Mouse (Mus musculus): ENCODE measurements at regions not wholly inside any gene's neighbourhood (a gene's known extent, or its start where the extent isn't known, plus 50 kb on each side); places are given as distances from the start of the nearest gene placed in this dataset.

DNA sequence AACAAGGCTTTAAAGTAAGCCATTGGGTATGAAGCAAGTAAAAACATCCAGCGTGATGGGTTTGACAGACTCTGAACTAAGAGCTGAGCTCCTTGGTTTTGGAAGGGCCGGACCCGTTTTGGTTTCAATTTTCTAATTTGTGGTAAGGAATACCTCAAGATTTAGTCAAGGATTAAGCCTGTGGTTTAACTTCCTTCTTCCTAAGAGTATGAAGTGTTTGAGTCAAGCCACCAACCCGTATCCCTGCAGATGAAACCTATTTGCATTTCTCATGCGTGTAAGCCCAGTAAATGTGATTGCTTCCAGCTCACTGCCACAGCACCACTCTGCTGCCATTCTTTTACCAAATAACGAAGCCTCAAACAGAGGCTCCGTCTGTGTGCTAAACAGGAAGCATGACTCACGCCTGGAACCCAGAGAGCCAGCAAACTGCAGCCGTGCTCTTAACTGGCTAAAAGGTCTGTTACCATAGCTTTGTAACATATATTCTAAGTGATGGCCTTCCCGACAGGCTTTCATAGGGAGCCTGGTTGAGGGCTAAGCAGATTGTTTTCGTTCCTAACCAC lies 149.7 kb downstream of the Etv1 start:
- DNase-seq = peak; percentile 19

DNA sequence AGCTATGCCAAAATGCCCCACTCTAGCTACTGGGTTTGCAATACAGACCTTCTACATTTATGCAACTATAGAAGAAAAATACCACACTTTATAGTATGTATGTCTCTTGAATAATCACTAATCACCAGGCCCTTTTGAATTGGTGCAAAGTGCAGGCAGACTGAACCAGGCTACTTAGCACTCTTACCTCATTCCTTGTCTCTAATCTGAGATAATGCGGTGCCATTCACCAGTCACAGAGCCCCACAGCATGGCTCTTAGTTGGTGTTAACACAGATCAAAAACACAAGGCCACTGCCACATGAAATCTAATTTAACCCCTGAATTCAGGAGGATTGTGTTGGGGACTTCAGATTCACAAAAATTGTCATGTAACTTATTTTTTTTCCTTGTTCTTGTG lies 150.5 kb downstream of the Etv1 start:
- DNase-seq = no peak

DNA sequence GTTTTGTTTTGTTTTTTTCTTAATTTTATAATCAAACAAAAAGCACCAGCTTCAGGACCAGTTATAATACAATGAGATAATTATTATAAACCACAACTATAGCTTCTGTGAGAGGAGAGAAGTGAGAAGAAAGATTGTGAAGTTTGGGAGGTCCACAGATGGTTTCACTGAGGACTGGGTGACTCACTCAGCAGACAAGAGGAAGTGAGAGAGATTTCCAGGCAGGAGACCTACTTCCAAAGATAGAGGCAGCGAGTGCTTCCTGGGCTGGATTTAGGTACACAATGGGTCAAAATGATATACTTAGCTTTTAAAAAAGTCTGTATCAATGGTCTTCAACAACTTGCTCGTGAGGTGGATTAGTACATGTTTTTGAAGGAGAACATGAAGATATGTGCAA lies 152.6 kb downstream of the Etv1 start:
- DNase-seq = no peak

DNA sequence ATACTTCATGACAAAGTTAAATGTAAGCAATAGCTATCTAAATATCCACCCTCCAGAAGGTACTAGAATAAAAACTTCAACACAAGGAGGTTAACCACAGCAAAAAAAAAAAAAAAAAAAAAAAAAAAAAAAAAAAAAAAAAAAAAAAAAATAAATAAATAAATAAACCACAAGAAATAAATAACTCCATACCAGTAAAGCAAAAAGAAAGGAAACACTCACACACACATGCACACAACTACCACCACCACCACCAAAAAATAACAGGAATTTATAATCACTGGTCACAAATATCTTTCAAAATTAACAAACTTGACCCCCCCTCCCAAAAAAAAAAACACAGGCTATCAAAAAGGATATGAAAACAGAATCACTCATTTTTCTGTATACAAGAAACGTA lies 180.4 kb downstream of the Etv1 start:
- DNase-seq = no peak

DNA sequence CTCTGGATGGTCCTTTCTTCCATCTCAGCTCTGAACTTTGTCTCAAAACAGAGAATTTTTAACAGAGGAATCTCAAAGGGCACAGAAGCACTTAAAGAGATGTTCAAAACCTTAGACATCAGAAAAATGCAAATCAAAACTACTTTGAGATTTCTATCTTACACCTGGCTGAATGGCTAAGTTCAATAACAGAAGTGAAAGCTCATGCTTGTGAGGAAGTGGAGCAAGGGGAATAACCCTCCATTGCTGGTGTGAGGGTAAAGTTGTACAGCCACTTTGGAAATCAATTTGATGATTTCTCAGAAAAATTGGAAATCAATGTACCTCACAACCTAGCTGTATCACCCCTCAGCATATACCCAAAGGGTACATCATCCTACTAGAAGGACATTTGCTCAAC lies 183.1 kb downstream of the Etv1 start:
- no peak for DNase-seq

DNA sequence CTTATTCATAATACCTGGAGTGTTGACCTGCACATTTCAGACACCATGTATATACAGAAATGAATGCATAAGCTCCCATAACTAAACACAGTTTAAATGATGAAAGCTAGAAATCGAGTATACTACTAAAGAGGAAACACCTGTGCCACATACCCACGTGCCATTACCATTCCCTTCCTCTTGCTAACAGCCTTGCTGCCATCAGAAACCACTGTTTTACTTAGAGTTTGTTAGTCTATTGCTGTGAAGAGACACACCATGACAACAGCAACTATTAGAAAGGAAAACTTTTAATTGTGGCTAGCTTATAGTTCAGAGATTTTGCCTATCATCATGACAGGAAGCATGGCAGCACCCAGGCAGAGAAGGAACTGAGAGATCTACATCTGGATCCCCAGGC lies 191.2 kb downstream of the Etv1 start:
- DNase-seq = no peak

DNA sequence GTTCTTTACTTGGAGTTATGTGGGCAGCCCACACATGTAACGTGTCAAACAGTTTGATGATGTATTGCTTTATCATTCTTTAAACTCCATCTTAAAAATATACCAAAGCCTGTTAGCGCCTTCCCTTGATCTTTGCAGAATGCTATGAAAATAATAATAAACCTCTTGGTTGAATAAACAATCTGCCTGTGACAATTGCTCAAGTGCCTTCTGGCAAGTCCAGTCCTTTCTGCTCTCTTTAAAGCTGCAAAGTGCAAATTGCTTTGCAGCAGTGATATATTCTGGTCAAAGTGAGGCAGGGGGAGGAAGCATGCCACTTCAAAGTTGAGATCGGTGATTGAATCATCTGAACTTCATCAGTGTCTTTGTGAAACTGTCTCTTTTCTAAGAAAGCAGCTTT lies 193.0 kb downstream of the Etv1 start:
- no peak for DNase-seq

DNA sequence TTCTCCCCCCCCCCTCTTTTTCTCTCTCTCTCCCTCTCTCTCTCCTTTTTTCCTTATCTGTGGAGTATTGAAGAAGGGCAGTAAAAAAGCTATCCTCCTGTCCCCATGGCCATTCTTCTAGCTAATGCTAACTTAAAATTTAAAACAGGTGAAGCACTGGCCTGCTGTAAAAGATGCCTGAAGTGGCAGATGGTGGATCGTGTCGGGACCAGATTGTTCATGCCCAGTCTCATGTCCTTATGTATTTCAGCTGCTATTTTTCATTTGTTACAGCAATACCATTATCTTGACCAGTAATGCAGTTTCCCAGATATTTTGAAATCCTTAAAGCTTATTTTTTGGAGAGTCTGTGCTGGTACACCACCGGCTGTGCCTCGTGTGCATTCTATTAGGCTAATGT lies 196.3 kb downstream of the Etv1 start:
- peak; percentile 51 for DNase-seq

DNA sequence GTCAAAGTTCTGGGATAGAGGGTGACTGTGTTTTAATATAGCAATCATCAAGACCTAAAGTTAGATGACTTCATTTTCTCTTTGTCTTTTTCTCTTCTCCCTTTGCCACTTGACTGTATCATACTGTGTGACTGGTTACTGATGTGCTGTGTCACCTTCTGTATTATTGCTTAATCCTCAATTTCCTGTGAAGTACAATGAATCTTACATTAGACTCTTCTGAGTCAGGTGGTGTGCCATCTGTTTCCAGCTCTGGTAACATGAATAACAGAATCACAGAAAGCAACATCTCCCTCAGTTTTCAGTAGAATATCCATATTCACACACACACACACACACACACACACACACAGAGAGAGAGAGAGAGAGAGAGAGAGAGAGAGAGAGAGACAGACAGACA lies 203.2 kb downstream of the Etv1 start:
- no peak for DNase-seq

DNA sequence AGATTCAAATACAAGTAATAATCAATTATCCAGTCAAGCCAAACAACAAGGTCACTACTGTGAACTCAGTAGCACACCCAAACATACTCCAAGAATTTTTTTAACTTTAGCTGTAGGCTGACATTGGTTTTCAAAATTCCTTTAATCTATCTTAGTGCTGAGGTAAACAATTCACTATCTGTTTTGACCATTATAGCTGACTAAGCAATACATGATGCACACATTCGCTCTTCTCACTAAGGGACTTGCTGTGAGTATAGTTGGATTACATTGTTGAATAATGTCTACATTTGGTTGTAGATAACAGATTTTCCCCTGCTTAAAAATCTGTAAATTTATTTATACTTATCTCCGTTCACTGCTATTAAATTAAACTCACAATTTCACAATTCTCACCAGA lies 206.7 kb downstream of the Etv1 start:
- DNase-seq = no peak

DNA sequence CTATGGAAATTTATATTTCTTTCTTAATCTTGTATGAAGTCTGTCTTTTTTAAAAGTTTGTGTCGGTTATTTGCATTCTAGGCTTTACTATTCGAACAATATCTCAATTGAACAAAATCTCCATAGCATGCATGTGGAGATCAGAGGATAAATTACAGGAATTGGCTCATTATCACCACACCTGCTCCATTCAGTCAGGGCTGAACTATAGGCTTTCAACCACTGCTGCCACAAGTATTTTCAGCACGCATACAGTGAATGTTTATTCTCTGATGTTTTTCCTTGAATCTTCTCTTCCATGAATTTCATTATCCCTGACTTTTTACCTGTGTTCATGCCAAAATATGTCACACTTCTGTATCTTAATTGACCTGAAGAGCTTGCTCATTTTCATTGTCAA lies 207.2 kb downstream of the Etv1 start:
- no peak for DNase-seq

DNA sequence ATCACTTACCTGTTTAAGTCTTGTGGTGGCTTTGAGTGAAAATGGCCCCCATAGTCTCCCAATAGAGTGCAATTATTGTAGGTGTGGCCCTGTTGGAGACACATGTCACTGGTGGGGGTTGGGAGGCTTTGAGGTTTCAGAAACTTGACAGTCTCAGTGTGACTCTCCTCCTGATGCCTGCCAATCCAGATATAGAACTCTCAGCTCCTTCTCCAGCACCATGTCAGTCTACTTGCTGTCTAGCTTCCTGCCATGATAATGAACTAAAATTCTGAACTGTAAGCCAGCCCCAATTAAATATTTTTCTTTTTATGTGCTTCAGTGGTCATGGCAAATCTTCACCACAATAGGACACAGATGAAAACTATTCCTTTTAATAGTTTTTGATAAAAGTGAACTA lies 208.1 kb downstream of the Etv1 start:
- DNase-seq = no peak

DNA sequence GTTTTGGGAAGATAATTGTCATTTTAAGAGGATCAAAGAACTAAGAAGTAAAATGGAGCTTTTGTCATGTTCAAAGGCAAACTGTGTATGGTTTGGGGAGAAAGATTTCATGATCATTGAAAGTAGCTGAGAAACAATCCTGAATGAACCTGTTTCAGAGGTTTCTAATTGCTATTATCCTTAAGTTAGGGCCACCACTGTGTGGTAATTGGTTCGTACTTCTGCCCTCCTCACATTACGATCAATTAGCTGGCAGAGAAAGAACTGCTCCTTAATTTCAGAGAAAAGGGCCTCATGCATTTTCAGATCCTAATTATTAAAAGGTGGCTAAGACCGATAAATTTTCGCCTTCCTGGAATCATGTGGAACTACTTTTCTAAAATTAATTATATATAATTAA lies 208.6 kb downstream of the Etv1 start:
- DNase-seq = no peak

DNA sequence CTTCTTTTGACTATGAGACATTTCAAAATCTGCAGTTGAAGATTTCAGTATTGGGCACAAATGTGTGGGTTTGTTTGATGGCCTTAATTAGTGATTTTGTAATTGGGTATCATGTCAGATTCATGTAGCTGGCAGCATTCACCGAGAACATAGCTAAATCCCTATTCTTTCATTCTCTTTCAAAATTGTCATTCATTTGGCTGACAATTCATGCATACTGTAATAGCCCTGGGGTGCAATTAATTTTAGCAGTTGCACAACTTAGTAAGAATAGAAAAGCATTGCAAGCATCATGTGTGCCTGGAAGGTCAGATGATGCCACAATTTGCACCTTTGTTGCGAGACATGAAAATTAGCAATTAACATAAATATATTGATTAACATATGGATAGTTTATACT lies 248.0 kb downstream of the Etv1 start:
- no peak for DNase-seq

DNA sequence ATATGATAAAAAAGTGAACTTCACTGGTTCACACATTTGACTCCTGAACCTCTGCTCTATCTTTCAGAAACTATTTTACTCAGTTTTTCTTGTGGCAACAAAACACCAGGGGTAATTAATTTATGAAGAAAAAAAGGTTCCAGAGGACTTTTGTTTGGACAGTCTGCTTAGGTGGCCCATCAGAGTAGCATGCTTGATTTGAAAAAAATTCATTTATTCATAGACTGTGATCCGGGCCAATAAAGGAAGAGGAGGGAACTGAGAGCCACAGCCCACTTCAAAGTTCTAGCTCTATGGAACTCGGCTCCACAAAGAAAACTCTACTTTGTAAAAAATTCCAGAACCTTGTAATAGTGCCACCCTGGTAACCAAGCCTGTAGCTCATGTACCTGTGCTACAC lies 248.8 kb downstream of the Etv1 start:
- DNase-seq = no peak

DNA sequence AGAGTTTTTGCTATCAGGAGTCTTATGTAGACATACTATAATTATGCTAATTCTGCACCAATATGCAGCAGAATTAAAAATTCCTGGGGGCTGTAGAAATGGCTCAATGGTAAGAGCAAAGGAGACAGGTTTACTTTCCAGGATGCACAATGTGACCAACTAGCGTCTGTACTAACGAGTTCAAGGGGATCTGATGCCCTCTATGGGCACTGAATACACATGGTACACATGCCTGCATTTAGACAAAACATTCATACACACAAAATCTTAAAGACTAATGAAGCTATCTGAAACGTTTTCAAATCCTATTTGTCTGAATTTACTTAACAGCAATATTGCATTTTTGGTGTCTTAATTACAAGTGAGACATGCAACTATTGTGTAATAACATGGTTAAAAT lies 254.8 kb downstream of the Etv1 start:
- DNase-seq = no peak

DNA sequence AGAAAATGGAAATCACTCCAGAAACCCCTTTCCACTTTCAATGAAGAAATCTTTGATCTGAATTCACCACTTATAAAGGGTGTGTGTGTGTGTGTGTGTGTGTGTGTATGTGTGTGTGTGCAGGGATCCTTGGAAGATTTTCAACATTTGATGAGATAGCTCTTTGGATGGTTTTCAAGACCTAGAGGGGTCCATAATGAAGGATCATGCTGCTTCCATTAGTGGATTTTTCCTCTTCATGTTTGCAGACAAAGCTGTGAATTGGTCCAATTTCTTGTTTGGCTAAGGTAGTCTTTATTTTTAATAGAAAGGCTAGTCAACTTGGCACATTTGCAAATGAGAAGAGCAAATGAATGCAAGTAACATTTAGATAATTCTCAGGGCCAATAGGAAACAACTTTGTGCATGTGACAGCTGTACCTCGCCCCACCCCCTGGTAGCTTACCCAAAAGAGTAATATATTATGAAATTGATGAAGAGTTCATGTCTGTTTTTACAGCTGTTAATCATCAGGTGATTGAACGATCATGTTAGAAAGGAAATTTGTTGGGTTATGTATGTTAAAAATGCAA lies 257.4 kb downstream of the Etv1 start:
- DNase-seq = no peak

DNA sequence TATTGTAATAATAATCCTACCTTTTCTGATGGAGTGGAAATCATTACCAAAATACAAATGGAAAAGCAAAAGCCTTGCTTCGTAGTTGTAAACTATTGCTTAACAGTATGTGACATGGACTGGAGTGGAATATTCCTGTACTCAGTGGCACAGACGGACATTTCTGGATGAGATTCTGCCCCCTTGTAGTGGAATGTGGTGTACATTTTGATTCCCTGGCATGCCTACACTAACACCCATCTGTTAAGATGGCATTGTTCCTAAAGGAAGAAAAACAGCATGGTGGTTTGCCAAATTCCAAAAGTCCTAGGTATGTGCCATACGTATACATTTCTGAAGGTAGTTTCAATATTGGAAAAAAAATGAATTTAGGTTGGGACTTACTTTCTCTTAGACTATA lies 258.9 kb downstream of the Etv1 start:
- DNase-seq = peak; percentile 75

DNA sequence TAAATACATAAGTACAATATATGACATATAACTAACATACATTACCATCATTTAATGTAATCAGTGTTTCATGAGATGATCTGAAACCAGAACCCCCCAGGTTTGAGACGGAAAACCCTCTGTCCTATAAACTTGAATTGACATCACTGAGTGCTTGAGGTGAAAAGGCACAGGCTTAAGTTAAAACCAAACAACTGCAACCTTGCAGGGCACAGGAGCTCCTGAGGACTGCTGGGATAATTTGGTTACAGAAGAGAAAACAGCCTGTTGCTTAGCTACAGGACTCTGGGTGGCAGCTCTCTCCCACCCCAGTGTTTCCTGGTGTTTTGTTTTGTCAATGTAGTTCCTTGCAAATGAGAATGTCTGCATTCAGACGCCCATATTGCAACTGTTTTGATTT lies 259.5 kb downstream of the Etv1 start:
- DNase-seq = no peak

DNA sequence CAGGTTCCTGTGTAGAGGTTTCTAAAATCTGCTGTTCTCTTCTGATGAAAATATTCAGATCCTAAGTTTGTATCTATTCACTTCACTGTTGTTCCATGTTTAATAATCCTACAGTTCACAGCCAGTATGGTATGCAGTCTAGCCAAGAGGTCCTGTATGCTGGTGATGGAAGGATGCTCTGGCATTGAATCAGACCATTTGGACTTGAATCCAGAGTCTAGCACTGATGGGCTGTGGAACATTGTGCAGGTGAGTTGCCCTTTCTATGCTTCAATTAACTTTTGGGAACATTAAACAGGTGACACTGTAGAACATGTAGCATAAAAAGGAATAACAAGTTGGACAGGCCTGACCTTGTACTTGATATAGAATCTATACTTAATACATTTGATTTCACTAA lies 267.9 kb downstream of the Etv1 start:
- DNase-seq = no peak

DNA sequence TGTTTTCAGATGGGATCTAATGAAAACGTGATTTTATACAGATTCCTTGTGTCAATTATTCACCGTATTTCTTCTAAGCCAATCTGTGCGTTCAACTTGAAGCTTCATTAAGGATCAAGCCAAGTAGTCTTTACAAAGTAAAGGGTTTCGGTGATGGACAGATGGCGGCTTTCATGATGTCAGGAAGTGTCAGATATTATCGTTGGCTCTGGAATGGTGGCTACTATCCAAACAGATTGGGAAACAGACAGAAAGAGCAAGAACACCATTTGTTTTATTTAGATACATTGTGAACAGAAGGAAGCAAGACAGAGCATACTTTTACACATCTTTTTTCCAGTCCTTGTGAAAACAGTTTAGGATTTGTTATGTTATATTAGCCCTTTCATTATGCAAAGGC lies 269.3 kb downstream of the Etv1 start:
- peak; percentile 84 for DNase-seq

DNA sequence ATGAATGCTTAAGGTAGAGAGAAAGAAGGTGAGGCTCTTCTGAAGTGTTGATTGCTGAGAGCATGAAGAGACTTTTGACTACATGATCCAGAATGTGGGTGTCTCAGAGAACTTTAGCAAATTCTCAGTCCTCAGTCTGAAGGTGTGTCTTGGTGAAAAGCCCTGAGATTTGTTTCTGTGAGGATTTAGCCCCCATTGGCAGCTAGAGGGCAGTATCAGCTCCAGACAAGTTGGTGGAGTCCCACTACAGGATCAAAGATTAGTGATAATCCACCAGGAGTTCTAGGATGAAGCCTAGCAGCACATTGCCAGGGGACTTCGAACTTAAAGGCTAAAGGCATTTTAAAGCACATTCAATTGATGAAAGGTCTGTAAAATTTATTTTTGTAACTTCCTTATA lies 269.8 kb downstream of the Etv1 start:
- DNase-seq = peak; percentile 57

DNA sequence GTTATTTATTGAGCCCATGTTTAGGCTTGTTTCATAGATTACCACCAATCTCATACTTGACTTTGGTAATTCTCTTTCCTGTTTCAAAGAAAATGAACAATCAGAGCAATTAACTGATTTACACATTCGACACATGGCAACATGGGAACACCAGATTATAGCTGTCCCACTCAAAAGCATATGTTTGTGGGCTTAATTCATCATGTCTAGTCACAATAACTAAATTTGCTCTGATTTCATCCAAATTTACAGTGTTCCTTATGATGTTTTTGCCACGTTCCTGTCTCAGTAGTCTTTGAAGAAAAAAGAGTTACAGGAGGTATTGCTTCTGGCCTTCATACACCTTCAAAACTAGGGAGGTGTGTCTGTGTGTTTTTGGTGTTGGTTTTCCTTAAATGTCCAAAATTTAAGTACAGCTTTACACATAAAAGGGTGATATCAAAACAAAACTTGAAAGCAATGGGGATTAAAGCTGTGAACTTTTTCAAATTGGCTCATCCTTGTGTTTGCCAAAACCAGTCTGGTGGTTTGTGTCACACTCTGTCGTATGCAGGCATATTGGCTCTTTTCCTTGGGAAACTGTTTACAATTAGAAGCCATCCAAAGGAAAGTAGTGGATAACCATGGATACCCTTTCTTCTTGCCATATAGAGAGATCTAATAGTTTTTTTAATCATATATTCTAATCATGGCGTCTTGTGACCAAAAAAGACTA lies 291.3 kb downstream of the Etv1 start:
- DNase-seq = no peak

DNA sequence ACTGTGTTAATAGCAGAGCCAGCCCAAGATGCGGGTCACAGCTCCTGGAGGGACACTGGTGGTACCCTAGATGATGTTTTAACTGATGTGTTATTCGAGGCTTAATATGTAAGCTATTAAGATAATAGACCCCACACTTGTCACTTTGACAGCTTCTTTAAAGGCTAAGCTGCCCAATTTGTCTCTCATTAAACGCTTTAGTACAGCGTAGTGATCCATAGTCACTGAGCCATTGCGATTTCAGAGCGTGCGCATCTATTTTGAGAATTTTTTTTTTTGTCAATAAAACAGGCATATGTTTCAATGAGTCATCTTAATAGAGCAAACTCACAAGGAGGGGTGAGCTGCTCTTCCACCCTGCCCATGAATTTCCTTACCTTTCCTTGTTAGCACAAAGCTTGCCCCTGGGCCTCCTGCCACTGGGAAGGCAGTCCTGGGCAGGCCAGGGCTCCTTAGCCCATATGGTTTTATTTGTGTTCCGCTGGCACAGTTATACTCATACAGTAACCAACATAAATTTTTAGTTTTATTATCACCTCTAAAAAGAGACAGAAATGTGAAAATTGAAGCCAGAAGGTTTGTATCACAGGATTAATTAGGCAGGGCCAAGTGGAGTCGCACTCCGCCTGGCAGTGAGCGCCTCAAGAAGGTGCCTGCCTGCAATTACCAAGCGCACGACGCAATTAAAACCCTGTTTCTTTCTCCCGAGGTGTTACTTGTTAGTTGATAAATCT lies 294.3 kb downstream of the Etv1 start:
- peak; percentile 74 for DNase-seq

Measured in cerebellum, adult 11 months (tissue).